Mouse (Mus musculus) c-Kit-positive CD71-positive TER-119-negative erythroid progenitor cells, embryonic 14.5 days (primary cell): Measurements from ENCODE around the gene Saal1.
A peak's percentile ranks its signal among the peaks of the same experiment; 100 is the strongest.
"Not testable (repeated sequence)": the region's sequence is repeated elsewhere in the genome, so short reads cannot be mapped to it uniquely, and the experiment has no call there.

ENCODE experiments used
- DNase-seq: peaks from one replicate; pipeline ENCODE4 v3.0.0-alpha.2; 2013; ENCODE audit warnings: low read depth

Gene Saal1

GRCm38 (mm10) chr7:46686827-46687226 lies 23.7 kb downstream of the Saal1 start:
- no peak for DNase-seq

GRCm38 (mm10) chr7:46680732-46681131 lies 29.7 kb downstream of the Saal1 start:
- DNase-seq: no peak

GRCm38 (mm10) chr7:46679044-46679443 lies 31.4 kb downstream of the Saal1 start:
- DNase-seq: not testable (repeated sequence)

GRCm38 (mm10) chr7:46678417-46678816 lies 32.1 kb downstream of the Saal1 start:
- no peak for DNase-seq

GRCm38 (mm10) chr7:46676808-46677360 lies 33.6 kb downstream of the Saal1 start:
- no peak for DNase-seq

GRCm38 (mm10) chr7:46675886-46676285 lies 34.6 kb downstream of the Saal1 start:
- DNase-seq: peak; percentile 40

- no peak for DNase-seq
Measured at GRCm38 (mm10) chr7:46675061-46675460, 35.4 kb downstream of the Saal1 start.

- no peak for DNase-seq
Measured at GRCm38 (mm10) chr7:46672160-46672672, 38.3 kb downstream of the Saal1 start, which contains the start of gene Tph1. Gene Tph1 (minus strand): TSS chr7:46672537.

- no peak for DNase-seq
Measured at GRCm38 (mm10) chr7:46667256-46667655, 43.2 kb downstream of the Saal1 start.

GRCm38 (mm10) chr7:46665236-46665635 lies 45.2 kb downstream of the Saal1 start:
- DNase-seq: no peak

- no peak for DNase-seq
Measured at GRCm38 (mm10) chr7:46661591-46662090, 48.8 kb downstream of the Saal1 start.

GRCm38 (mm10) chr7:46652279-46652678 lies 58.2 kb downstream of the Saal1 start:
- DNase-seq: no peak

- DNase-seq: not testable (repeated sequence)
Measured at GRCm38 (mm10) chr7:46650231-46650630, 60.2 kb downstream of the Saal1 start.

- DNase-seq: no peak
Measured at GRCm38 (mm10) chr7:46648431-46649140, 61.9 kb downstream of the Saal1 start.

- no peak for DNase-seq
Measured at GRCm38 (mm10) chr7:46643172-46643571, 67.3 kb downstream of the Saal1 start.

- DNase-seq: no peak
Measured at GRCm38 (mm10) chr7:46640062-46640461, 70.4 kb downstream of the Saal1 start.

- peak; percentile 82 for DNase-seq
Measured at GRCm38 (mm10) chr7:46639692-46640031, 70.8 kb downstream of the Saal1 start, which contains the start of gene Sergef. Gene Sergef (minus strand): TSS chr7:46639807.

- peak; percentile 8 for DNase-seq
Measured at GRCm38 (mm10) chr7:46638889-46639691, 71.4 kb downstream of the Saal1 start.
